Comparison of ENCODE assay signal across 28 mouse cellular contexts in genomic region chr17:50106811-50107210, GRCm38 (mm10).
"Had no signal": no experiment of that assay in that cellular context is flagged by ENCODE, and none has a peak within 500 bp of the region (broad histone marks: within the 10 kb centered on the region; RNA-seq: fewer than 3 reads in every experiment).

No protein-coding gene starts in this region.

- H3K9ac ChIP-seq: embryonic facial prominence, embryonic 12.5 days; embryonic facial prominence, embryonic 13.5 days; embryonic facial prominence, embryonic 15.5 days; forebrain, embryonic 12.5 days; forebrain, embryonic 13.5 days; forebrain, embryonic 15.5 days; forebrain, postnatal 0 days had no signal

- H3K36me3 ChIP-seq: embryonic facial prominence, embryonic 10.5 days; embryonic facial prominence, embryonic 12.5 days; forebrain, embryonic 12.5 days; forebrain, embryonic 15.5 days had no signal

- H3K4me3 ChIP-seq: embryonic facial prominence, embryonic 10.5 days; embryonic facial prominence, embryonic 12.5 days; embryonic facial prominence, embryonic 13.5 days; embryonic facial prominence, embryonic 15.5 days; erythroblast, embryonic 14.5 days; forebrain, embryonic 10.5 days; forebrain, embryonic 12.5 days; forebrain, embryonic 13.5 days; forebrain, embryonic 15.5 days; gastrocnemius, adult 2 months; heart, adult 2 months had no signal

- H3K4me2 ChIP-seq: embryonic facial prominence, embryonic 12.5 days; embryonic facial prominence, embryonic 13.5 days; embryonic facial prominence, embryonic 15.5 days; forebrain, embryonic 12.5 days; forebrain, embryonic 13.5 days; forebrain, embryonic 15.5 days had no signal

- H3K27ac ChIP-seq: embryonic facial prominence, embryonic 10.5 days; embryonic facial prominence, embryonic 12.5 days; embryonic facial prominence, embryonic 13.5 days; embryonic facial prominence, embryonic 15.5 days; forebrain, embryonic 10.5 days; forebrain, embryonic 12.5 days; forebrain, embryonic 13.5 days; forebrain, embryonic 15.5 days; gastrocnemius, adult 2 months; heart, adult 2 months had no signal

- H3K4me1 ChIP-seq: embryonic facial prominence, embryonic 12.5 days; forebrain, embryonic 12.5 days; forebrain, embryonic 15.5 days had no signal

- H3K9me3 ChIP-seq: embryonic facial prominence, embryonic 10.5 days; embryonic facial prominence, embryonic 12.5 days; embryonic facial prominence, embryonic 13.5 days; embryonic facial prominence, embryonic 15.5 days had no signal

- H3K27me3 ChIP-seq: embryonic facial prominence, embryonic 12.5 days; embryonic facial prominence, embryonic 13.5 days; embryonic facial prominence, embryonic 15.5 days; forebrain, embryonic 12.5 days; forebrain, embryonic 13.5 days; forebrain, embryonic 15.5 days had no signal

- DNase-seq: cerebellum, adult 2 months; cerebellum, adult 8-10 months; cerebellum, adult 9-10 months; cerebellum, adult 9-11 months; cerebellum, postnatal 10 days; cerebellum, postnatal 14 days; cerebellum, postnatal 25 days; cerebellum, postnatal 36 days; embryo, embryonic 11 days; forebrain, postnatal 0 days; gastrocnemius, adult 2 months; gastrocnemius, postnatal 10 days; gastrocnemius, postnatal 14 days; gastrocnemius, postnatal 25 days; gastrocnemius, postnatal 36 days; heart, adult 18-20 months; heart, adult 2 months had no signal

- ATAC-seq: forebrain, embryonic 13.5 days; forebrain, embryonic 14.5 days; forebrain, embryonic 15.5 days; forebrain, embryonic 16.5 days; forebrain, postnatal 0 days had no signal
